Mouse (Mus musculus) thymus, postnatal 0 days (tissue): ENCODE results near the gene Cspg5. TPM values are rescaled to one million over a fixed set of nuclear protein-coding genes. Genes with fewer than 3 reads are reported as not detected.

Experiments used
- microRNA-seq: library from miRNA; unstranded; fragments of <30 nt; microRNA quantifications from one replicate; pipeline ENCODE4, GENCODE M21; 2016; ENCODE audit warnings: borderline number of aligned reads
- polyA plus RNA-seq: library from polyadenylated mRNA; unstranded; fragments of >200 nt; fragmentation: Nextera tagmentation; extraction: Ambion mirVana; gene quantifications from 2 replicates; pipeline ENCODE4 v1.2.1, GENCODE M21; 2015

The Cspg5 gene
- polyA plus RNA-seq, 1 experiment from 2014 or later, result 0.12 TPM

Small RNA genes within 50 kb of the gene (microRNA-seq; reads per million reads assigned to microRNA genes)
- gene Mir6236, result 24.1 reads per million, percentile 29 among the genes with 10 or more reads in this experiment

Other genes with a start within 250 kb of the Cspg5 start
- gene Smarcc1, start 126.1 kb upstream of the Cspg5 start, polyA plus RNA-seq, result 89.4 and 99.1 TPM in 2 replicates
- gene Dhx30, start 126.0 kb upstream of the Cspg5 start, polyA plus RNA-seq, result 101 and 104 TPM in 2 replicates
- 20.5 and 20.9 TPM in 2 replicates for gene Elp6, start 61.4 kb downstream of the Cspg5 start, polyA plus RNA-seq
- gene Scap, start 89.5 kb downstream of the Cspg5 start, polyA plus RNA-seq, result 33.5 and 33.9 TPM in 2 replicates
- 7.6 and 8.9 TPM in 2 replicates for gene Ptpn23, start 164.4 kb downstream of the Cspg5 start, polyA plus RNA-seq
- gene Ngp, start 176.0 kb downstream of the Cspg5 start, polyA plus RNA-seq, result 2.9 and 7.4 TPM in 2 replicates
- 3.5 and 4.2 TPM in 2 replicates for gene Klhl18, start 232.9 kb downstream of the Cspg5 start, polyA plus RNA-seq
- gene Kif9, start 233.2 kb downstream of the Cspg5 start, polyA plus RNA-seq, result 1.2 and 1.4 TPM in 2 replicates